Mouse (Mus musculus): Measurements from ENCODE around the gene Piwil4. TPM values are rescaled to one million over a fixed set of nuclear protein-coding genes. Genes with fewer than 3 reads are reported as not detected.
"Not testable (repeated sequence)": the region's sequence is repeated elsewhere in the genome, so short reads cannot be mapped to it uniquely, and the experiment has no call there.

The Piwil4 gene
- total and polyA plus RNA-seq, 3 experiments, result 24.8 to 31.7 TPM; not detected in 1

- no peak for DNase-seq (ENCODE audit: low read depth, low spot score)
- no peak overlapping the region for H3K9ac ChIP-seq (ENCODE audit: control insufficient read depth, low read depth, low read length, poor library complexity, severe bottlenecking)
- H3K27ac ChIP-seq (ENCODE audit: control insufficient read depth, low read depth, low read length), result no peak overlapping the region
- no peak overlapping the region for H3K4me3 ChIP-seq (ENCODE audit: control insufficient read depth in 1 of 2, insufficient read depth in 1 of 2, low read depth in 2 of 2, low read length in 2 of 2)
- no peaks in the 10 kb centered on the region for H3K4me1 ChIP-seq (ENCODE audit: control insufficient read depth in 1 of 2, insufficient read depth in 2 of 2, low read length in 2 of 2)
- no peaks in the 10 kb centered on the region for H3K79me2 ChIP-seq (ENCODE audit: control insufficient read depth, insufficient read depth, low read length, poor library complexity)
- no peaks in the 10 kb centered on the region for H3K9me3 ChIP-seq (replicated peaks; ENCODE audit: insufficient read depth, low read length)
- TF ChIP-seq CHD1 (IDR thresholded peaks at IDR 0.05; ENCODE audit: low read depth, low read length) (no peak), MAX (IDR thresholded peaks at IDR 0.05; ENCODE audit: low read length) (no peak), MYB (IDR thresholded peaks at IDR 0.05; ENCODE audit: low read depth, low read length) (no peak), MAFK (IDR thresholded peaks at IDR 0.05; ENCODE audit: borderline replicate concordance, low read depth, low read length) (no peak), MXI1 (IDR thresholded peaks at IDR 0.05; ENCODE audit: low read depth, low read length) (no peak), POLR2AphosphoS2 (IDR thresholded peaks at IDR 0.05; ENCODE audit: low read length) (no peak), TCF12 (IDR thresholded peaks at IDR 0.05; ENCODE audit: low read depth, low read length) (no peak), NELFE (IDR thresholded peaks at IDR 0.05; ENCODE audit: low read depth, low read length) (no peak), RCOR1 (IDR thresholded peaks at IDR 0.05; ENCODE audit: low read depth, low read length) (no peak), ETS1 (IDR thresholded peaks at IDR 0.05; ENCODE audit: low read depth, low read length) (no peak)
- no peaks in the 10 kb centered on the region for H3K36me3 ChIP-seq (ENCODE audit: control insufficient read depth in 1 of 2, insufficient read depth in 2 of 2, low read length in 2 of 2)
- H3K27me3 ChIP-seq (ENCODE audit: control insufficient read depth in 1 of 2, insufficient read depth in 2 of 2, low read length in 2 of 2), result peaks cover 17 to 21% of the 10 kb centered on the region in 2 experiments
Measured at GRCm38 (mm10) chr9:14673109-14673508, 67.4 kb downstream of the Piwil4 start.

- peaks cover 13 to 14% of the 10 kb centered on the region in 2 experiments for H3K27me3 ChIP-seq (ENCODE audit: control insufficient read depth in 1 of 2, insufficient read depth in 2 of 2, low read length in 2 of 2)
- not testable (repeated sequence) for H3K36me3 ChIP-seq (ENCODE audit: control insufficient read depth in 1 of 2, insufficient read depth in 2 of 2, low read length in 2 of 2); H3K27ac ChIP-seq (ENCODE audit: control insufficient read depth, low read depth, low read length); H3K9ac ChIP-seq (ENCODE audit: control insufficient read depth, low read depth, low read length, poor library complexity, severe bottlenecking); H3K79me2 ChIP-seq (ENCODE audit: control insufficient read depth, insufficient read depth, low read length, poor library complexity); H3K9me3 ChIP-seq (replicated peaks; ENCODE audit: insufficient read depth, low read length); H3K4me3 ChIP-seq (ENCODE audit: control insufficient read depth in 1 of 2, insufficient read depth in 1 of 2, low read depth in 2 of 2, low read length in 2 of 2); H3K4me1 ChIP-seq (ENCODE audit: control insufficient read depth in 1 of 2, insufficient read depth in 2 of 2, low read length in 2 of 2); DNase-seq (ENCODE audit: low read depth, low spot score)
Measured at GRCm38 (mm10) chr9:14671965-14672364, 68.6 kb downstream of the Piwil4 start.

- DNase-seq (ENCODE audit: low read depth, low spot score), result no peak
- Histone ChIP-seq H3K79me2 (ENCODE audit: control insufficient read depth, insufficient read depth, low read length, poor library complexity) (no peaks in the 10 kb centered on the region), H3K9me3 (replicated peaks; ENCODE audit: insufficient read depth, low read length) (no peaks in the 10 kb centered on the region), H3K4me1 (ENCODE audit: control insufficient read depth in 1 of 2, insufficient read depth in 2 of 2, low read length in 2 of 2) (no peaks in the 10 kb centered on the region), H3K27ac (ENCODE audit: control insufficient read depth, low read depth, low read length) (no peak overlapping the region), H3K9ac (ENCODE audit: control insufficient read depth, low read depth, low read length, poor library complexity, severe bottlenecking) (no peak overlapping the region), H3K27me3 (ENCODE audit: control insufficient read depth in 1 of 2, insufficient read depth in 2 of 2, low read length in 2 of 2) (peaks cover 15 to 19% of the 10 kb centered on the region in 2 experiments), H3K36me3 (ENCODE audit: control insufficient read depth in 1 of 2, insufficient read depth in 2 of 2, low read length in 2 of 2) (no peaks in the 10 kb centered on the region), H3K4me3 (ENCODE audit: control insufficient read depth in 1 of 2, insufficient read depth in 1 of 2, low read depth in 2 of 2, low read length in 2 of 2) (no peak overlapping the region)
- no peak for TF ChIP-seq TBP (IDR thresholded peaks at IDR 0.05; ENCODE audit: low read depth, low read length)
- no peak for TF ChIP-seq MEF2A (IDR thresholded peaks at IDR 0.05; ENCODE audit: extremely low read depth, insufficient replicate concordance, low read depth, low read length, poor library complexity, severe bottlenecking)
- no peak for TF ChIP-seq MAX (IDR thresholded peaks at IDR 0.05; ENCODE audit: low read length)
- no peak for TF ChIP-seq MXI1 (IDR thresholded peaks at IDR 0.05; ENCODE audit: low read depth, low read length)
- TF ChIP-seq SIN3A (IDR thresholded peaks at IDR 0.05; ENCODE audit: low read length), result no peak
- no peak for TF ChIP-seq CHD1 (IDR thresholded peaks at IDR 0.05; ENCODE audit: low read depth, low read length)
- TF ChIP-seq ZC3H11A (IDR thresholded peaks at IDR 0.05; ENCODE audit: low read depth, low read length), result no peak
Measured at GRCm38 (mm10) chr9:14668382-14668781, 72.2 kb downstream of the Piwil4 start.

All from MEL (cell line).